Mouse (Mus musculus) spleen, adult 2 months (tissue): ENCODE results near the gene Marveld3.

ENCODE experiments used
- CTCF ChIP-seq: fragments of 200-500 bp; IDR thresholded peaks from 2 replicates; pipeline ENCODE4 v1.5.1; 2011; ENCODE audit warnings: mild to moderate bottlenecking, inconsistent platforms; ENCODE audit not compliant: insufficient read depth, insufficient read length, insufficient replicate concordance; ENCODE audit errors: extremely low read depth
- POLR2A ChIP-seq: fragments of 200-500 bp; IDR thresholded peaks from 2 replicates; pipeline ENCODE4 v1.6.1; 2011; ENCODE audit warnings: low read depth, low read length, inconsistent platforms

- TF ChIP-seq POLR2A (no peak), CTCF (no peak)
Observed at GRCm38 (mm10) chr8:109968837-109969236, 6.8 kb upstream of the Marveld3 start.
